Mouse (Mus musculus) embryonic facial prominence, embryonic 13.5 days (tissue): ENCODE data around the gene Nek8. TPM values are rescaled to one million over a fixed set of nuclear protein-coding genes. Genes with fewer than 3 reads are reported as not detected.

Experiments
- ATAC-seq: fragments of 200-750 bp; cut with Nextera tagmentation; 2 replicates; pipeline ENCODE4 v1.8.0; 2017; ENCODE audit warnings: low read depth; ENCODE audit not compliant: insufficient number of reproducible peaks, insufficient read depth, low FRiP score, low TSS enrichment
- H3K27ac ChIP-seq: fragments of 300-500 bp; sonication (generic); 2 replicates; pipeline ENCODE4 v1.5.1; 2015; ENCODE audit warnings: moderate library complexity, mild to moderate bottlenecking, inconsistent platforms
- H3K27me3 ChIP-seq: fragments of 300-500 bp; sonication (generic); 2 replicates; pipeline ENCODE4 v1.6.1; 2015; ENCODE audit warnings: mild to moderate bottlenecking, inconsistent platforms
- H3K36me3 ChIP-seq: fragments of 300-500 bp; sonication (generic); 2 replicates; pipeline ENCODE4 v1.6.1; 2015; ENCODE audit warnings: mild to moderate bottlenecking, inconsistent platforms
- H3K4me1 ChIP-seq: fragments of 300-500 bp; sonication (generic); 2 replicates; pipeline ENCODE4 v1.6.1; 2015; ENCODE audit warnings: inconsistent platforms
- H3K4me2 ChIP-seq: fragments of 300-500 bp; sonication (generic); 2 replicates; pipeline ENCODE4 v1.6.1; 2015; ENCODE audit warnings: moderate library complexity, mild to moderate bottlenecking, inconsistent platforms
- H3K4me3 ChIP-seq: fragments of 300-500 bp; sonication (generic); 2 replicates; pipeline ENCODE4 v1.5.1; 2015; ENCODE audit warnings: mild to moderate bottlenecking, inconsistent platforms
- H3K9ac ChIP-seq: fragments of 300-500 bp; sonication (generic); 2 replicates; pipeline ENCODE4 v1.6.1; 2015; ENCODE audit warnings: mild to moderate bottlenecking, inconsistent platforms
- H3K9me3 ChIP-seq: fragments of 300-500 bp; sonication (generic); 2 replicates; pipeline ENCODE4 v1.6.1; 2016; ENCODE audit warnings: inconsistent platforms
- WGBS: fragments of 180-500 bp; shearing (Covaris S2); methylation state at CpG from one replicate; pipeline ENCODE4 v1.1.7; 2015; ENCODE audit warnings: mixed read lengths; 5-methylcytosine and 5-hydroxymethylcytosine counted together
- polyA plus RNA-seq: library from polyadenylated mRNA; unstranded; fragments of >200 nt; fragmentation: Nextera tagmentation; extraction: Ambion mirVana; gene quantifications from 2 replicates; pipeline ENCODE4 v1.2.1, GENCODE M21; 2015

Nek8 gene
- polyA plus RNA-seq, 1 experiment from 2014 or later: 18.1 TPM

DNA sequence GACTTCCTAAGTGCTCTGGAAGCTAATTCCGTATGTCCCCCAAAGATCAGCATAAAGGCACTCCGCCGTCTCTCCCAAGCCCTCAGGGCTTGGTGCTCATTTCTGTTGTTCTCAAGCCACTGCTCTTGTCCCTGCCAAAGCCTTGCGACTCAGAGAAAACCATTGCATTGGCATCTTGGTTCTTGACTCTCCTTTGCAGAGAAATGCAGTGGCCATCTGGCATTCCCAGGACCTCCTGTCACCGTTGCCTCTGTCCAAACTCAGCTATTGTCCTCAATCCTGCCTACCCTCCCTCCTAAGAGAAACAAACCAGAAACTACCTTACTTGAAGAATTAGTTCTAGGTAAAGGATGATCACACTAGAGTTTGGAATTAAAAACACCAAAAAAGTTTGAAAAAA is 20.8 kb downstream of the Nek8 start:
- ATAC-seq: no peak
- Histone ChIP-seq H3K4me1 (peaks cover 27% of the 10 kb centered on the region), H3K4me3 (no peak overlapping the region), H3K9me3 (no peaks in the 10 kb centered on the region), H3K9ac (no peak overlapping the region), H3K27ac (no peak overlapping the region), H3K27me3 (no peaks in the 10 kb centered on the region), H3K4me2 (no peak overlapping the region), H3K36me3 (peaks cover 88% of the 10 kb centered on the region)
- 56% methylated on average over 5 of the region's 5 CpGs for WGBS

GRCm38 (mm10) chr11:78153778-78154177 is 22.7 kb downstream of the Nek8 start:
- Histone ChIP-seq H3K4me1 (peaks cover 19% of the 10 kb centered on the region), H3K36me3 (peaks cover 86% of the 10 kb centered on the region), H3K4me3 (no peak overlapping the region), H3K9me3 (no peaks in the 10 kb centered on the region), H3K4me2 (no peak overlapping the region), H3K27ac (no peak overlapping the region), H3K27me3 (no peaks in the 10 kb centered on the region), H3K9ac (no peak overlapping the region)
- WGBS: 89% methylated on average over 13 of the region's 13 CpGs
- ATAC-seq: 0 out of 2 replicates have a peak, but pooled peaks have one; percentile 23

DNA sequence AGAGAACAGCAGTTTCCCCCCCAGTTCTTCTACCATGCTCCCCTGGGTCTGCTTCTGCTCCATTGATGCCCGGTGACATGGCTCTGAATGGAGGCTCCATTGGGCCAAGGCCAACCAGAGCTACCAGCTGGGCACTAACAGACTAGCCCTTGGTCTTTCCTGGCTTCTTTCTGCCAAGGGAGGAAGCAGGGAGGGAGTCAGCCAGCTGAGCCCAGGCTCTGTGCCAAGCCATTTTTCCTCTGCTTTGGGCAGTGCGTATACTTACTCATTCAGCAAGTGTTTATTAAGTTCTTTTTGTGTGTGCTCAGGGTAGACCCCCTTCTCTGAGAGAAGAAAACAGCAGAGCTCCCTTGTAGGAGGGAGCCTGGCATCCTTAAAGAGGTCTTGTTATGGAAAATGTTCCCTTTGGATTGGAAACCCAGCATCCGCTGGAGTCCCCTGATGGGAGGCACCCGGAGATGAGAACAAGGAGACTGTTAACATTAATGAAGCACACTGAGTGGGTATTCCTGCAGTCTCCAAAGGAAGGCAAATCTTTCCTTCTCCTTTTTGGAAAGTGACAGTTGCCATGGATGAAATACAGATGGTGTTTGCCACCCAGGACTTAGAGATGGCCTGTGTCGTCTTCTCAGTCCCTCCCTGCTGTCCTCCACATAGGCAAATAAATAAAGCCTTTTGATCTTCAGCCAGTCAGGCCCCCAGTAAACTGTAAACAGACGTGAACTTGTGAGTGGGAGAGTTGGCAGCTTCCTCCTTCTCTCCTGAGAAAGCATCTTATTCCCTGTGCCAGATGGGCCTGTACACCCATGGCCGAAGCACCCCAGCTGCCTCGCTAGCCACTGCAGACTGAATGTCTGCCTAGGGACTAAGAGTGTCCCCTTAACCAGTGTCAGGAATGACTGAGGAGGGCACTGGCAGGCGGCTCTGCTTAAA is 23.9 kb downstream of the Nek8 start:
- Histone ChIP-seq H3K27me3 (no peaks in the 10 kb centered on the region), H3K27ac (peak overlapping the region; percentile 68), H3K4me2 (no peak overlapping the region), H3K4me1 (peaks cover 17% of the 10 kb centered on the region), H3K4me3 (no peak overlapping the region), H3K36me3 (peaks cover 85% of the 10 kb centered on the region), H3K9ac (no peak overlapping the region), H3K9me3 (no peaks in the 10 kb centered on the region)
- WGBS: 68% methylated on average over 9 of the region's 9 CpGs
- no peak for ATAC-seq

GRCm38 (mm10) chr11:78151161-78151560 is 25.3 kb downstream of the Nek8 start:
- no peaks in the 10 kb centered on the region for H3K27me3 ChIP-seq
- 28% methylated on average over 1 of the region's 1 CpGs for WGBS
- H3K9me3 ChIP-seq: no peaks in the 10 kb centered on the region
- no peak overlapping the region for H3K9ac ChIP-seq
- H3K4me1 ChIP-seq: peaks cover 17% of the 10 kb centered on the region
- no peak overlapping the region for H3K27ac ChIP-seq
- no peak overlapping the region for H3K4me2 ChIP-seq
- ATAC-seq: no peak
- peaks cover 81% of the 10 kb centered on the region for H3K36me3 ChIP-seq
- H3K4me3 ChIP-seq: no peak overlapping the region

- Histone ChIP-seq H3K9me3 (no peaks in the 10 kb centered on the region), H3K9ac (no peak overlapping the region), H3K27me3 (no peaks in the 10 kb centered on the region), H3K4me1 (peaks cover 2% of the 10 kb centered on the region), H3K4me2 (no peak overlapping the region), H3K4me3 (no peak overlapping the region), H3K36me3 (peaks cover 78% of the 10 kb centered on the region), H3K27ac (peak overlapping the region; percentile 35; the same call in 1 of the 2 replicates)
- 77% methylated on average over 6 of the region's 6 CpGs for WGBS
- no peak for ATAC-seq
These were observed 29.6 kb downstream of the Nek8 start for GRCm38 (mm10) chr11:78146707-78147543.

- Histone ChIP-seq H3K27me3 (no peaks in the 10 kb centered on the region), H3K9ac (no peak overlapping the region), H3K4me2 (no peak overlapping the region), H3K9me3 (no peaks in the 10 kb centered on the region), H3K27ac (peak overlapping the region; percentile 35; the same call in 1 of the 2 replicates), H3K4me1 (peaks cover 5% of the 10 kb centered on the region; the same call in 1 of the 2 replicates), H3K36me3 (peaks cover 73% of the 10 kb centered on the region), H3K4me3 (no peak overlapping the region)
- 79% methylated on average over 5 of the region's 5 CpGs for WGBS
- ATAC-seq: no peak
These were observed 30.3 kb downstream of the Nek8 start for GRCm38 (mm10) chr11:78146168-78146567.

DNA sequence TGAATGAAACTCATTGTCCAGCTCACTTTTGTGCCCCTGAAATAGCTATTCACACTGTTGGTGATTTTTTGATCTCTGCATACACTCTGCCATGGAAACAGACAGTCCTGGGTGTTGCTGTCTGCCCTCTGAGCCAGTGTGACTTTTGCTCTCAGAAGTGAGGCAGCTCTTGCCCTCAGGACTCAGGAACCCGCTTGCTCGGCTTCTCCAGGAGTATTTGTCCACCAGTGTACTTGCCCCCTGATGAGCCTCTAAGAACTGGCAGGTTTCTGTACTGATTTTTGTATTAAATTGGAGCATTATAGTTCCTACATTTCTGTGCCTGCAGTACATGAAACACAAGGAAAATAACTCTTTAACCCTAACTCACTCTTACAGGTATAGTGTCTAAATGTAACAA is 33.0 kb downstream of the Nek8 start:
- 72% methylated on average over 2 of the region's 2 CpGs for WGBS
- no peaks in the 10 kb centered on the region for H3K27me3 ChIP-seq
- no peak overlapping the region for H3K4me2 ChIP-seq
- H3K27ac ChIP-seq: no peak overlapping the region
- H3K4me3 ChIP-seq: no peak overlapping the region
- no peak overlapping the region for H3K9ac ChIP-seq
- H3K9me3 ChIP-seq: no peaks in the 10 kb centered on the region
- H3K36me3 ChIP-seq: peaks cover 50% of the 10 kb centered on the region
- ATAC-seq: no peak
- peaks cover 5% of the 10 kb centered on the region; the same call in 1 of the 2 replicates for H3K4me1 ChIP-seq

DNA sequence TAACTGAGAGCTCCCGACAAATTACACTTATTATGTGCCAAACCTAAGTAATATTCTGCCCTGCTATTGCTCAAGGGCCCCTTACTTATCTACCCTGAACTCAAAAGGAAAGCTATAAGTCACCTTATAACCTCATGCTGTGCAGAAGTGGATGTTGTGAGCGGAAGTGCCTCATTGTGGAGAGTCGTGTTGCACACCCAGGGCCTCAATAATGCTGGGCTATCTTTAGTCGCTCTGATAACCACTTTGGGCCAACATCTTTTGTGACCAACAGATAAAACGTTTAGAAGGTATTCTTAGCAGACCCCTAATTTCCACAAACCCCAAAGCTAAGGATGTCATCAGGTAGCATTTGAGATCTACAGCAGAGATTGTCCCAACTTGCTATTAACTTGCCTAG is 35.8 kb downstream of the Nek8 start:
- no peak overlapping the region for H3K4me2 ChIP-seq
- no peaks in the 10 kb centered on the region for H3K9me3 ChIP-seq
- H3K27me3 ChIP-seq: no peaks in the 10 kb centered on the region
- peaks cover 28% of the 10 kb centered on the region for H3K36me3 ChIP-seq
- H3K27ac ChIP-seq: no peak overlapping the region
- 83% methylated on average over 5 of the region's 5 CpGs for WGBS
- peaks cover 5% of the 10 kb centered on the region; the same call in 1 of the 2 replicates for H3K4me1 ChIP-seq
- ATAC-seq: no peak
- no peak overlapping the region for H3K9ac ChIP-seq
- H3K4me3 ChIP-seq: no peak overlapping the region

DNA sequence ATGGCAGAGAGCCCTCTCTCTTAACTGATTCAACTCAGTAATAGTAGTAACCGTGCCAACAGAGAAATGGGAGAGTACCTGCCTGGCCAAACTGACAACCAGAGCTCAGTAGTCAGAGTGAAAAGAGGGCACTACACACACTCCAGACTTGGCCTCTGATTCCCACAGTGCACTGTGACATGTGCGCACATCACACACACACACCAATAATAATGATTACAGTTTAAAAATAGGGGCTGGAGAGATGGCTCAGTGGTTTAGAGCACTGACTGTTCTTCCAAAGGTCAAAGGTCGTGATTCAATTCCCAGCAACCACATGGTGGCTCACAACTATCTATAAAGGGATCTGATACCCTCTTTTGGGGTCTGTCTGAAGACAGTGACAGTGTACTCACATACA is 38.5 kb downstream of the Nek8 start:
- WGBS: 88% methylated on average over 3 of the region's 3 CpGs

GRCm38 (mm10) chr11:78137584-78137983 is 38.9 kb downstream of the Nek8 start:
- Histone ChIP-seq H3K9me3 (no peaks in the 10 kb centered on the region), H3K27ac (no peak overlapping the region), H3K4me2 (no peak overlapping the region), H3K4me1 (peaks cover 5% of the 10 kb centered on the region; the same call in 1 of the 2 replicates), H3K4me3 (no peak overlapping the region), H3K9ac (no peak overlapping the region), H3K36me3 (peaks cover 4% of the 10 kb centered on the region; the same call in 1 of the 2 replicates), H3K27me3 (no peaks in the 10 kb centered on the region)
- 79% methylated on average over 4 of the region's 4 CpGs for WGBS
- no peak for ATAC-seq

More for the DNA sequence above, 38.5 kb downstream of the Nek8 start:
- Histone ChIP-seq H3K4me2 (no peak overlapping the region), H3K4me3 (no peak overlapping the region), H3K27ac (no peak overlapping the region), H3K9me3 (no peaks in the 10 kb centered on the region), H3K36me3 (peaks cover 3% of the 10 kb centered on the region), H3K4me1 (peaks cover 5% of the 10 kb centered on the region; the same call in 1 of the 2 replicates), H3K27me3 (no peaks in the 10 kb centered on the region), H3K9ac (no peak overlapping the region)
- no peak for ATAC-seq

DNA sequence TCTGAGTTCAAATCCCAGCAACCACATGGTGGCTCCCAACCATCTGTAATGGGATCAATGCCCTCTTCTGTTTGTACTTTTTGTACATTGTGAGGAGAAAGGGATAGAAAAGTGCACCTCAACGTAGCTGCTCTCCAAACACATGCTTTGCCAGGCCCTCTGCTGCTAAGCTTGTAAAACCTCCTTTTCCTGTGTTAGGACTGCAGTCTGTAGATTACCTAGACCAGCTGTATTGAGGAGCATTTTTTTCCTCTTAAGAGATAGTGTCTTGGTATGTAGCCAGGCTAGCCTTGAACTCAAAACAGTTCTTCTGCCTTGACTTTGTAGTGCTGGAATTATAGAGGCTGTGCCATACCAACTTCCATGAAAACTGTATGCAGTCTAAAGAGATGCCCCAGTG is 40.3 kb downstream of the Nek8 start:
- no peak overlapping the region for H3K4me2 ChIP-seq
- H3K36me3 ChIP-seq: peaks cover 7% of the 10 kb centered on the region; the same call in 1 of the 2 replicates
- no peak overlapping the region for H3K9ac ChIP-seq
- no peak overlapping the region for H3K27ac ChIP-seq
- no peaks in the 10 kb centered on the region for H3K4me1 ChIP-seq
- no peaks in the 10 kb centered on the region for H3K27me3 ChIP-seq
- no peak overlapping the region for H3K4me3 ChIP-seq
- WGBS: 95% methylated on average over 1 of the region's 1 CpGs
- ATAC-seq: no peak
- no peaks in the 10 kb centered on the region for H3K9me3 ChIP-seq
